Mouse (Mus musculus) left cerebral cortex, adult 9 months (tissue): ENCODE data around the gene Sertad1.

Experiments
- DNase-seq, 2 experiments: peaks; one replicate each; pipeline ENCODE4 v3.0.0; 2022; ENCODE audit warnings: low spot score in 2 of 2

Sertad1 gene

DNA sequence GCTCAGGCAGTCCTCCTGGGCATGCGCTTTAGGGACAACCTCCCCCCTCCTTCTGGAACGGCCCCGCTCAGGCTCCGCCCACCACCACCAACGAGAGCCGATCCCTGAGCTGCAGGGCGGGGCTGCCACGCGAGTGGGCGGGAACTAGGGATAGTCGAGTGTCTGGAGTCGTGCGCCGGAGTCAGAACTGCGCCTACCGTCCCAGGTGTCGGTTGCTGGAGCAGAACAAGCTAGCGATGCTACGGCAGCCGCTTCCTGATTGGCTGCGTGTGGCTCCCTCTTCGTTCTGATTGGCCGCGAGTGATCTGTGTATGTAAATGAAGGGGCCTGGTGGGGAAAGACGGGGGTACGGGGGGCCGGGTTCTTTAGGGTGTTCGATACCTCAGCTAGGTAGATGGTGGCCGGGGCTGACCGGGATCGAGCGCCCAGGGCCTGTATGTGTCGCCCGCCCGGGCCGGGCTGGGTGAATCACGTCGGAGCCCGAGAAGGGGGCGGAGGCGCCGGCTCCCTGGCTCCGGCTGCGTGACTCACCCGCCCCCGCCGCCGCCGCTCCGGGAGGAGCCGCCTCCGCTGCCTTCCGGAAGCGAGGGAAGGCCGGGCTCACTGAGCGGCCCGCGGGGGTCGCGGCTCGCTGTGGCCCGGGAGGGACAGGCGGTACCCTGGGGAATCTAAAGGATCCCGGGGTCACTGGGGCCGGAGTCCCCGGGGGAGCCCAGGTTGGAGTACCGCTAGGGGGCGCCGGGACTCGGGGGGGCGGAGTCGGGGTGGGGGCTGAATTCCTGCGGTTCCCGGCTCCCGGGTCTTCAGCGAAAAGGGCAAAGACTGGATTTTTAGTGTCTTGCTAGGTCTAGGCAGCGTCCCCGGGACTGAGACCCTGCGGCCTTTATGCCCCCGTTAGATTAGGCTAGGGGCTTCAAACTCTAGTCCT lies at the start of gene Sertad1:
Gene Sertad1, plus strand, starts transcription at position 141 of the 928 bp plus-strand sequence.
- DNase-seq = peak; percentile 99 to 100

GRCm38 (mm10) chr7:27437544-27437943 lies 49.2 kb upstream of the Sertad1 start:
- no peak for DNase-seq

- DNase-seq = no peak
These were observed 46.7 kb upstream of the Sertad1 start for GRCm38 (mm10) chr7:27440014-27440413.

DNA sequence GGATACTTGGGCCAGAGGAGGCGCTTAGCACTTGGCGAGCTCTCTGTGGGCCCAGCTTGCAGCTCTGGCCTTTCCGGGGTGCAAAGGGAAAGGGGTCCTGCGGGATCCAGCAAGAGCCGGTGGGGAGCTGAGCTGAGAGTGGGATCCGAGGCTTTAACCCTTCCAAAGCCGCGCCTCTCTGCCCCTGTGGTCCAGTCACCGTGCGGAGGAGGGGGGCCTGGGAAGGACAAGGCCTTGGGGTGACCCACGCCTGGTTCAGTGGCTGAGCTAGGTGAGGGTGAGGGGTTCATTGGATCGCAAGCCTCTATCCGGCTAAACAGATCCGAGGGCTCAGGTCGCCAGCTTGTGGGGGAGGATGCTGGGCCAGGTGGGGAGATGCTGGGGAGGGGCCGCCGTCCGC lies 40.7 kb upstream of the Sertad1 start:
- DNase-seq = no peak

- peak; percentile 61 to 76 for DNase-seq
These were observed 39.9 kb upstream of the Sertad1 start for GRCm38 (mm10) chr7:27446521-27447418.

DNA sequence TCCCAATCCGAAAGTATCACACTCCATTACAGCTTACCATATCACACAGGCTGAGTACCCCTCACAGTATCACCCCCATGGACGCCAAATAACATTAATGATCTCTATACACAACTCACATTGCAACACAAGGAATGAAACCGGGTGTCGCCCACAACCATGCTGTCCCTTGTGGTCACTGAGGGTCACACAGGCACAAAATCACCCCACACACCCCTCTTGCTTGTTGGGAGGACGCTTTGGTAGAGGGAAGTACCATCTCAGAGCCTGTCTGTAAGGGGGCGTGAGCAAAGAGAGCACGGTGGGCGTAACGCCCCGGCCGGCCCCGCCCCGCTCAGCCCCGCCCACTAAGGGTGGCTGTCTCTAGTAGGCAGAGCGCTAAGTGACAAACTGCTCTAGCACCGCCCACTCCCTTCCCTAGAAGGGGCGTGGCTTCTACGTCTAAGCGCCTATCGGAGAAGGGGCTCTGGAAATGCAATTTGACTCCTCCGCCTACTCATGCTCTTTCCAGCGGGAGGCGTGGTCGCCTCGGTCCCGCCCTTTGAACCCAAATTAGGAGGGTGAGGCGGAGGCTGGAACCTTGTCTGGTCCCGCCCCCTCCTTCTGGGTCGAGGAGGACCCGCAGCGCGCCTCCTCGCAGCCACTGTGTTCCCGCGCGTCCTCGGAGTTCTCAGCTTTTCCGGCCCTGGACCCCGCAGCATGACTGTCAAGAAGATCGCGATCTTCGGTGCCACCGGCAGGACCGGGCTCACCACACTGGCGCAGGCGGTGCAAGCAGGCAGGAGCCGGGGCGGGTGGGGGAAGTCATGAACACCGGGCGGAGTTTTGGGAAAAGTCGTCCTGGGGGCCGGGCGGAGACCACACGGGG lies 39.1 kb upstream of the Sertad1 start, which contains the start of the genes Sptbn4 and Blvrb:
Gene Sptbn4, minus strand, starts transcription at position 268 of the 868 bp plus-strand sequence.
Gene Blvrb, plus strand, starts transcription at position 560 of the 868 bp plus-strand sequence.
- DNase-seq = peak; percentile 98 to 99

DNA sequence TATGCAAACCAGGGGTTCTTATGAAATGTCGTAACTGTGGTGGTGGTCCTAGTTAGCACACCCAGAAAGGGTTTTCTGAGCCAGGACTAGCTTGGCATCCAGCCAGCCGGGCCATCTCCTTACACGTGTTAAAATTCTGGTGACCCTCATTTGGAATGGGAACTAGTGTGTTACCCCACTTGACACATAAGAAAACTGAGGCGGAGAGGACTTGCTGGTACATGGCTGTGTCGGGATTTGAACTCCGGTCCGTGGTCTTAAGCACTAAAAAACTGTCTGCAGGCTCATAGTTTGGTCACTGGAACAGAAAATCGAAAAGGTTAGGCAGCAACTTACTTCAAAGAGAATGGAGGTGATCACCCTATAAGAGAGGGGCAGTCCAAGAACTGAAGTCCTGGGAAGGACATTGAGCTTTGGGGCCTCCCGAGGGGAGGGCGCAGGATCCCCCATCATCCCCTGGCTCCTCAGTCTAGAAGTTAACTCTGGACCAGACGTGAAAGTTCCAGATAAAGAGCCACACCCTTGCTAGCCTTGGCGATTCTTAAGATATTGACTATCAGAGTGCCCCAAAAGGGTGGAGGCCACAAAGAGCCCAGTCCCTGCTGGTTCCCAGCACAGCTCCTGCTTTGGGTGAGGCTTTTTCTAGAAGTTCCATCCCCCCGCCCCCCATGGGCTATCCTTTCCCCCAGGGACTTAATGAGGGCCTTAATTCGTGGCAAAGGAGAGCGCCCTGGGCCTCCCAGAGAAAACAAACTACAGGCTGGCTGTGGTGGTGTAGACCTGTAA lies 38.1 kb upstream of the Sertad1 start:
- DNase-seq = no peak

- DNase-seq = peak in 1 of 2 experiments; percentile 80
These were observed 37.4 kb upstream of the Sertad1 start for GRCm38 (mm10) chr7:27449256-27449862.

GRCm38 (mm10) chr7:27451359-27451758 lies 35.4 kb upstream of the Sertad1 start:
- DNase-seq = no peak

- DNase-seq = no peak
These were observed 34.4 kb upstream of the Sertad1 start for GRCm38 (mm10) chr7:27452206-27452770.

DNA sequence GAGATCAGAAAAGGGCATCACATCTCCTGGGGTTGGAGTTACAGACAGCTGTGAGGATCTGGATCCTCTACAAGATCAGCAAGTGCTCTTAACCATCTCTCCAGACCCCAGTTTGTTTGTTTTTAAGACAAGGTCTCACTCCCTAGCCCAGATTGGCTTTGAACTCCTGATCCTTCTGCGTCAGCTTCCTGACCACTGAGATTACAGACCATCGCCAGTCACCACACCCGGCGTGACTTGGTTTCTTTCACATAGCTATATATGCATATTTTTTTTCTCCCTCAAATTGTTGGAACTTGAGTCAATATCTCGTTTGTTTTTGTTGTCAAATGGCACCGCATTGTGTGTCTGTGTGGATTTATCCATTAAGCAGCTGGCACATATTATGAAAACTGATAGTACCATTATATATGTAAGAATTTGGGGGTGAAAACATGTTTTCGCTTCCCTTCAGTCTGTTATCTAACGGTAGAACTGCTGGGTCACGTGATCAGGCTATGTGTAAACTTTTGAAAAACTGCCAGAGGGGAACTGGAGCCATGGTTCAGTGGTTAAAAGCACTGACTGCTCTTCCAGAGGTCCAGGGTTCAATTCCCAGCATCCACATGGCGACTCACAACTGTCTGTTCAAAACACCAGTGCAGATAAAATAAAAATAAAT lies 32.1 kb upstream of the Sertad1 start:
- DNase-seq = no peak

GRCm38 (mm10) chr7:27455273-27455672 lies 31.4 kb upstream of the Sertad1 start:
- DNase-seq = no peak

- no peak for DNase-seq
These were observed 28.1 kb upstream of the Sertad1 start for GRCm38 (mm10) chr7:27458614-27459013.

DNA sequence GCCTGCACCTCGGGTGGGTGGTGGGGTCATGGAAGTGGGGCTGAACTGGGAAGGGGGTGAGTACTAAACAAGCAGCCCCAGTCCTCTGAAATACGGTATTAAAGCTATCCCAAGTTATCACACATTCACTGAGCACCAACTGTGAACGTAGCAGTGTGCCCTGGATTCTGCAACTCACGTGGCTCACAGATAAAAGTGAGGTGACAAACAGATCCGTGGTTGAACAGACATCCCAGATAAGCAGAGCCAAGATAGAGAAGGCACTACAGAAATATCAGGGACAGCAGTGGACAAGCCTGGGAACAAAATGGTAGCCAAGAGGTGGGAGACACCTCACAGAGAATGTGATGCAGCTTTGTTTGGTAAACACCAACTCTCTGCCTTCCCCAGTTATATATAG lies 27.1 kb upstream of the Sertad1 start:
- no peak for DNase-seq

DNA sequence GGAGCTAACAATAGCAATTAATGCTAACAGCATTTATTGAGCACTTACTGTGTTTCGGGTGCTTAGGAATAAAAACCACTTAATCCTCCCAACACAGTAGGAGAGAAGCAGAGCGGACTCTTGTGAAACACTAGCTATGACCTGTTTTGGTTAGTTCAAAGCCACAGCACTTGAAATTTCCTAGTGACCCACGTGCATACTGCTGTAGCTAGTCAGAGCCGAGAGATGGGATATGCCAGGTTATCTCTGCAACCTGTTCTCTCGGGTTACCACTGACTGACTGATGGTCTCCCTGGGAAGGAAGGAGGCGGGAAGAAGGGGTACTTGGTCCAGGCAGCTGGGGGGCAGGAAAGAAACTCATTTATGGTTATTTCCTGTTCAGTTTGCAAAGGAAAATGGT lies 26.2 kb upstream of the Sertad1 start:
- DNase-seq = no peak

- no peak for DNase-seq
These were observed 19.1 kb upstream of the Sertad1 start for GRCm38 (mm10) chr7:27467648-27468047.

- no peak for DNase-seq
These were observed 15.2 kb upstream of the Sertad1 start for GRCm38 (mm10) chr7:27471390-27472120.

GRCm38 (mm10) chr7:27472596-27472995 lies 14.1 kb upstream of the Sertad1 start:
- no peak for DNase-seq
